Mouse (Mus musculus): Measurements from ENCODE around the gene Whrn. TPM values are rescaled to one million over a fixed set of nuclear protein-coding genes. Genes with fewer than 3 reads are reported as not detected.

The Whrn gene
- polyA plus RNA-seq, 2 experiments = 6.6 to 34.3 TPM

- Histone ChIP-seq H3K27me3 (ENCODE audit: control insufficient read depth, insufficient read depth, low read length) (no peaks in the 10 kb centered on the region), H3K9me3 (ENCODE audit: control insufficient read depth, low read length) (no peaks in the 10 kb centered on the region), H3K9ac (ENCODE audit: low read depth, low read length, severe bottlenecking) (no peak overlapping the region), H3K27ac (replicated peaks; ENCODE audit: low read depth, low read length) (peak overlapping the region; percentile 34; the same call in 1 of the 2 replicates), H3K4me2 (replicated peaks; ENCODE audit: low read depth, low read length, severe bottlenecking) (0 out of 2 replicates have a peak overlapping the region, but pooled peaks have one; percentile 3), H3K4me1 (ENCODE audit: control insufficient read depth, insufficient read depth, low read length) (peaks cover 14% of the 10 kb centered on the region), H3K4me3 (replicated peaks; ENCODE audit: low read length) (no peak overlapping the region), H3K36me3 (ENCODE audit: control insufficient read depth, insufficient read depth, low read length) (no peaks in the 10 kb centered on the region)
- 40% methylated on average over 9 of the region's 11 CpGs for WGBS
- no peak for TF ChIP-seq POLR2A (IDR thresholded peaks at IDR 0.05; ENCODE audit: borderline replicate concordance, extremely low read depth, insufficient read depth, insufficient read length)
- peak; percentile 31 for ATAC-seq (ENCODE audit: low FRiP score, low read depth)
- DNase-seq (ENCODE audit: low spot score) = no peak
Measured at GRCm38 (mm10) chr4:63480098-63480844, 15.5 kb downstream of the Whrn start.

DNA sequence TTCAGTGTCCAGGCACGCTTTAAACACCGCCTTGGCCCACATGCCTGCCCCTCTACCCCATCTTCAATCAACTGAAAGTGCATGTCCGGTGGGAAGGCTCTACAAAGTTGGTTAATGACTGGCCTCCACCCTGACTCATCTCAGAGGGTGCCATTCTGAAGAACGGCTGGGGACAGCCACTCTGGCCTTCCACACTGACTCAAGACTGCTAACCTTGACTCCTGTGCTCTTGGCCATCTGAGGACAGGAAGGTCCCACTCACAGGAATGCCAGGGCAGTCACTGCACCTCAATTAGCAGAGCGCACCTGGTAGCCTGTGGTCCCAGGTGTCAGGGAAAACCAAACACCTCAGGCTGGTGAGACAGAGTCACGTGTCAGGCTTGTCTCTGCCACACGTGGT, 17.8 kb downstream of the Whrn start:
- Histone ChIP-seq H3K27me3 (ENCODE audit: control insufficient read depth, insufficient read depth, low read length) (no peaks in the 10 kb centered on the region), H3K4me3 (replicated peaks; ENCODE audit: low read length) (no peak overlapping the region), H3K36me3 (ENCODE audit: control insufficient read depth, insufficient read depth, low read length) (no peaks in the 10 kb centered on the region), H3K4me2 (replicated peaks; ENCODE audit: low read depth, low read length, severe bottlenecking) (no peak overlapping the region), H3K27ac (replicated peaks; ENCODE audit: low read depth, low read length) (no peak overlapping the region), H3K4me1 (ENCODE audit: control insufficient read depth, insufficient read depth, low read length) (peaks cover 19% of the 10 kb centered on the region), H3K9me3 (ENCODE audit: control insufficient read depth, low read length) (no peaks in the 10 kb centered on the region), H3K9ac (ENCODE audit: low read depth, low read length, severe bottlenecking) (no peak overlapping the region)
- DNase-seq (ENCODE audit: low spot score) (no peak), ATAC-seq (ENCODE audit: low FRiP score, low read depth) (no peak)
- TF ChIP-seq POLR2A (IDR thresholded peaks at IDR 0.05; ENCODE audit: borderline replicate concordance, extremely low read depth, insufficient read depth, insufficient read length) = no peak
- WGBS = 74% methylated on average over 7 of the region's 7 CpGs

- Histone ChIP-seq H3K4me3 (replicated peaks; ENCODE audit: low read length) (no peak overlapping the region), H3K4me2 (replicated peaks; ENCODE audit: low read depth, low read length, severe bottlenecking) (no peak overlapping the region), H3K9ac (ENCODE audit: low read depth, low read length, severe bottlenecking) (no peak overlapping the region), H3K9me3 (ENCODE audit: control insufficient read depth, low read length) (no peaks in the 10 kb centered on the region), H3K27me3 (ENCODE audit: control insufficient read depth, insufficient read depth, low read length) (no peaks in the 10 kb centered on the region), H3K36me3 (ENCODE audit: control insufficient read depth, insufficient read depth, low read length) (no peaks in the 10 kb centered on the region), H3K27ac (replicated peaks; ENCODE audit: low read depth, low read length) (no peak overlapping the region), H3K4me1 (ENCODE audit: control insufficient read depth, insufficient read depth, low read length) (peaks cover 17% of the 10 kb centered on the region)
- no peak for ATAC-seq (ENCODE audit: low FRiP score, low read depth)
- DNase-seq (ENCODE audit: low spot score) = no peak
- no peak for TF ChIP-seq POLR2A (IDR thresholded peaks at IDR 0.05; ENCODE audit: borderline replicate concordance, extremely low read depth, insufficient read depth, insufficient read length)
- 94% methylated on average over 6 of the region's 6 CpGs for WGBS
Measured at GRCm38 (mm10) chr4:63476891-63477290, 18.9 kb downstream of the Whrn start.

DNA sequence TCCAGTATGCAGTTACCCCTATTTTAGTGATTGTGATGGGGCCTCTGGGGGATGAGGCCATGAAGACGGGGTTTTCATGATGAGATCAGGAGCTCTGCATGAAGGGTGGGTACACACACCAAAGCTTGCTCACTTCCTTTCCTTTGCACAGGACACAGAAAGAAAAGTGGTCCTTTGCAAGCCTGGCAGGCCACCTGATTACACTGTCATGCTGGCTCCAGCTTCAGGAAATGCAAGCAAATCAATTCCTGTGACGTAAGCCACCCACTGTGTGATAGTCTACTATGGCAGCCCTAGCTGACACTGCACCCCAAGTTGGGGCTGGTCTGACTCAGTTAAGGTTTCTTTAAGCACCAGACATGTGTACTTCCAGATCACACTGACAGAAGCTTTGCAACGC, 20.6 kb downstream of the Whrn start:
- ATAC-seq (ENCODE audit: low FRiP score, low read depth) = no peak
- 69% methylated on average over 3 of the region's 3 CpGs for WGBS
- Histone ChIP-seq H3K27me3 (ENCODE audit: control insufficient read depth, insufficient read depth, low read length) (no peaks in the 10 kb centered on the region), H3K4me1 (ENCODE audit: control insufficient read depth, insufficient read depth, low read length) (peaks cover 9% of the 10 kb centered on the region), H3K4me3 (replicated peaks; ENCODE audit: low read length) (no peak overlapping the region), H3K9me3 (ENCODE audit: control insufficient read depth, low read length) (no peaks in the 10 kb centered on the region), H3K27ac (replicated peaks; ENCODE audit: low read depth, low read length) (no peak overlapping the region), H3K9ac (ENCODE audit: low read depth, low read length, severe bottlenecking) (no peak overlapping the region), H3K4me2 (replicated peaks; ENCODE audit: low read depth, low read length, severe bottlenecking) (no peak overlapping the region), H3K36me3 (ENCODE audit: control insufficient read depth, insufficient read depth, low read length) (no peaks in the 10 kb centered on the region)
- no peak for DNase-seq (ENCODE audit: low spot score)
- TF ChIP-seq POLR2A (IDR thresholded peaks at IDR 0.05; ENCODE audit: borderline replicate concordance, extremely low read depth, insufficient read depth, insufficient read length) = no peak

DNA sequence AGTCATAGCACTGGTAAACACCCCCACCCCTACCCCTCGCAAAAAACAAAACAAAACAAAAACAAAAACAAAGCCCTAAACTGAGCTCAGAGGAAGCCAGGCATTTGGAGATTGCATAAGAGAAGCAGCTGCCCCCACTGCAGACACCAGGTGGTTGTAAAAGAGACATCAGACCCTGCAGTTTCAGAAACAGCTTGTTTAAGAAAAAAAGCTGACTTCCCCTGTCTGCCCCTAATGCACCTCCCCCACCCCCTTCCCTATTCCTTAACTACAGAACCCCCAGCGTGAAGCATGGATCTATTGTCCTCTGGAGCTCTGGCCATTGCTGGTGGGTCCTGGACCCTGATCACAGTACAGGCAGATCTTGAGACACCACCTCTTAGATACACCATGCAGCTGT, 21.4 kb downstream of the Whrn start:
- Histone ChIP-seq H3K36me3 (ENCODE audit: control insufficient read depth, insufficient read depth, low read length) (no peaks in the 10 kb centered on the region), H3K27ac (replicated peaks; ENCODE audit: low read depth, low read length) (no peak overlapping the region)
- 0 out of 2 replicates have a peak, but pooled peaks have one; percentile 55 for ATAC-seq (ENCODE audit: low FRiP score, low read depth)

More for the DNA sequence above, 21.4 kb downstream of the Whrn start:
- H3K4me3 ChIP-seq (replicated peaks; ENCODE audit: low read length) = no peak overlapping the region
- H3K9ac ChIP-seq (ENCODE audit: low read depth, low read length, severe bottlenecking) = no peak overlapping the region
- no peaks in the 10 kb centered on the region for H3K27me3 ChIP-seq (ENCODE audit: control insufficient read depth, insufficient read depth, low read length)
- no peak for TF ChIP-seq POLR2A (IDR thresholded peaks at IDR 0.05; ENCODE audit: borderline replicate concordance, extremely low read depth, insufficient read depth, insufficient read length)
- WGBS = 10% methylated on average over 2 of the region's 2 CpGs
- no peak for DNase-seq (ENCODE audit: low spot score)
- no peak overlapping the region for H3K4me2 ChIP-seq (replicated peaks; ENCODE audit: low read depth, low read length, severe bottlenecking)
- no peaks in the 10 kb centered on the region for H3K9me3 ChIP-seq (ENCODE audit: control insufficient read depth, low read length)
- H3K4me1 ChIP-seq (ENCODE audit: control insufficient read depth, insufficient read depth, low read length) = peaks cover 8% of the 10 kb centered on the region
